Mouse (Mus musculus): Measurements from ENCODE around the gene Klk15. TPM values are rescaled to one million over a fixed set of nuclear protein-coding genes. Genes with fewer than 3 reads are reported as not detected.

Gene Klk15
- total RNA-seq (2023), result not detected

GRCm38 (mm10) chr7:43933440-43933839, at the start of gene Klk15:
TSS of gene Klk15 (plus strand) at chr7:43933740.

GRCm38 (mm10) chr7:43950364-43950763, 16.8 kb downstream of the Klk15 start, which contains the start of gene Klk1b8:
TSS of gene Klk1b8 (plus strand) at chr7:43950664.

GRCm38 (mm10) chr7:43966451-43966850, 32.9 kb downstream of the Klk15 start, which contains the start of gene Klk1b1:
TSS of gene Klk1b1 (plus strand) at chr7:43966751.

GRCm38 (mm10) chr7:43975761-43976160, 42.2 kb downstream of the Klk15 start, which contains the start of gene Klk1b9:
TSS of gene Klk1b9 (plus strand) at chr7:43976061.

Other genes starting within 250 kb of the Klk15 start
- gene Klk14, start 243.3 kb upstream of the Klk15 start, total RNA-seq (2023), result not detected
- gene Klk13, start 221.2 kb upstream of the Klk15 start, total RNA-seq (2023), result not detected
- not detected for gene Klk12, start 164.8 kb upstream of the Klk15 start, total RNA-seq (2023)
- gene Klk11, start 159.1 kb upstream of the Klk15 start, total RNA-seq (2023), result not detected
- gene Klk10, start 152.7 kb upstream of the Klk15 start, total RNA-seq (2023), result not detected
- not detected for gene Klk9, start 141.8 kb upstream of the Klk15 start, total RNA-seq (2023)
- 100 to 1,000 TPM; 182 to 192 TPM for gene Klk8, start 136.2 kb upstream of the Klk15 start, total RNA-seq (2023)
- gene Klk7, start 122.4 kb upstream of the Klk15 start, total RNA-seq (2023), result 1 to 10 TPM in 1 of 2 experiments, under 1 TPM in 1; 0.76 to 1.3 TPM
- not detected for gene Klk6, start 109.2 kb upstream of the Klk15 start, total RNA-seq (2023)
- gene Klk5, start 91.8 kb upstream of the Klk15 start, total RNA-seq (2023), result not detected
- gene Klk4, start 52.6 kb upstream of the Klk15 start, total RNA-seq (2023), result not detected
- not detected for gene Klk1b8, start 16.9 kb downstream of the Klk15 start, total RNA-seq (2023)
- not detected for gene Klk1b1, start 33.0 kb downstream of the Klk15 start, total RNA-seq (2023)
- gene Klk1b9, start 42.3 kb downstream of the Klk15 start, total RNA-seq (2023), result 1 to 10 TPM in 1 of 2 experiments, not detected in 1; 1.1 TPM
- not detected for gene Klk1b11, start 62.1 kb downstream of the Klk15 start, total RNA-seq (2023)
- not detected for gene Klk1b26, start 78.4 kb downstream of the Klk15 start, total RNA-seq (2023)
- gene Klk1b27, start 118.5 kb downstream of the Klk15 start, total RNA-seq (2023), result 1 to 10 TPM in 1 of 2 experiments, not detected in 1; 1.1 TPM
- gene Klk1b21, start 168.6 kb downstream of the Klk15 start, total RNA-seq (2023), result not detected
- not detected for gene Klk1b22, start 178.9 kb downstream of the Klk15 start, total RNA-seq (2023)
- gene Klk1b16, start 203.0 kb downstream of the Klk15 start, total RNA-seq (2023), result not detected

Data from T-cell, adult 66 days (primary cell).